Mouse (Mus musculus) liver, embryonic 16.5 days (tissue): ENCODE results near the gene Ppp2r5d. TPM values are rescaled to one million over a fixed set of nuclear protein-coding genes. Genes with fewer than 3 reads are reported as not detected.

Experiments used
- polyA plus RNA-seq: library from polyadenylated mRNA; unstranded; fragments of >200 nt; fragmentation: Nextera tagmentation; extraction: Ambion mirVana; gene quantifications from 2 replicates; pipeline ENCODE4 v1.2.1, GENCODE M21; 2015

Ppp2r5d gene
- polyA plus RNA-seq, 1 experiment from 2014 or later = 28.7 TPM

Other genes with a start within 250 kb of the Ppp2r5d start
- gene Ttbk1, start 217.4 kb downstream of the Ppp2r5d start, polyA plus RNA-seq = not detected in 2 replicates
- gene Dnph1, start 208.4 kb downstream of the Ppp2r5d start, polyA plus RNA-seq = 12.7 and 15.6 TPM in 2 replicates
- 0.60 and 0.76 TPM in 2 replicates for gene Cul9, start 158.7 kb downstream of the Ppp2r5d start, polyA plus RNA-seq
- 1.8 and 2.0 TPM in 2 replicates for gene Srf, start 148.9 kb downstream of the Ppp2r5d start, polyA plus RNA-seq
- gene Ptk7, start 75.6 kb downstream of the Ppp2r5d start, polyA plus RNA-seq = 8.4 and 9.4 TPM in 2 replicates
- gene Klc4, start 59.1 kb downstream of the Ppp2r5d start, polyA plus RNA-seq = 10.0 and 12.2 TPM in 2 replicates
- gene Mrpl2, start 58.9 kb downstream of the Ppp2r5d start, polyA plus RNA-seq = 58.1 and 67.0 TPM in 2 replicates
- gene Cul7, start 54.8 kb downstream of the Ppp2r5d start, polyA plus RNA-seq = 10.7 and 11.6 TPM in 2 replicates
- gene Rrp36, start 30.8 kb downstream of the Ppp2r5d start, polyA plus RNA-seq = 17.4 and 18.9 TPM in 2 replicates
- 50.1 and 50.6 TPM in 2 replicates for gene Mea1, start 26.3 kb downstream of the Ppp2r5d start, polyA plus RNA-seq
- gene Klhdc3, start 24.2 kb downstream of the Ppp2r5d start, polyA plus RNA-seq = 51.6 and 52.0 TPM in 2 replicates
- gene Pex6, start 6.4 kb upstream of the Ppp2r5d start, polyA plus RNA-seq = 8.1 and 10.4 TPM in 2 replicates
- 112 and 152 TPM in 2 replicates for gene Gnmt, start 24.1 kb upstream of the Ppp2r5d start, polyA plus RNA-seq
- 24.7 TPM in 2 replicates for gene Cnpy3, start 47.1 kb upstream of the Ppp2r5d start, polyA plus RNA-seq
- 0.13 and 0.16 TPM in 2 replicates for gene Ptcra, start 58.6 kb upstream of the Ppp2r5d start, polyA plus RNA-seq
- 56.1 and 56.6 TPM in 2 replicates for gene 2310039H08Rik, start 67.5 kb upstream of the Ppp2r5d start, polyA plus RNA-seq
- 68.9 and 72.2 TPM in 2 replicates for gene Rpl7l1, start 77.6 kb upstream of the Ppp2r5d start, polyA plus RNA-seq
- 2.4 and 2.5 TPM in 2 replicates for gene Bicral, start 153.4 kb upstream of the Ppp2r5d start, polyA plus RNA-seq
- 15.5 and 16.3 TPM in 2 replicates for gene Tbcc, start 185.6 kb upstream of the Ppp2r5d start, polyA plus RNA-seq
- not detected in 2 replicates for gene Prph2, start 205.3 kb upstream of the Ppp2r5d start, polyA plus RNA-seq